Mouse (Mus musculus) stomach, adult 2 months (tissue): ENCODE results near the gene Ftl1-ps1. TPM values are rescaled to one million over a fixed set of nuclear protein-coding genes. Genes with fewer than 3 reads are reported as not detected.

Experiments used
- polyA plus RNA-seq: library from polyadenylated mRNA; depleted of rRNA; stranded (reverse); fragments of >200 nt; gene quantifications from 2 replicates; pipeline ENCODE4 v1.2.3, GENCODE M21; 2012; rRNA removed

Ftl1-ps1 gene
- 13.1 and 19.6 TPM in 2 replicates for polyA plus RNA-seq

DNA sequence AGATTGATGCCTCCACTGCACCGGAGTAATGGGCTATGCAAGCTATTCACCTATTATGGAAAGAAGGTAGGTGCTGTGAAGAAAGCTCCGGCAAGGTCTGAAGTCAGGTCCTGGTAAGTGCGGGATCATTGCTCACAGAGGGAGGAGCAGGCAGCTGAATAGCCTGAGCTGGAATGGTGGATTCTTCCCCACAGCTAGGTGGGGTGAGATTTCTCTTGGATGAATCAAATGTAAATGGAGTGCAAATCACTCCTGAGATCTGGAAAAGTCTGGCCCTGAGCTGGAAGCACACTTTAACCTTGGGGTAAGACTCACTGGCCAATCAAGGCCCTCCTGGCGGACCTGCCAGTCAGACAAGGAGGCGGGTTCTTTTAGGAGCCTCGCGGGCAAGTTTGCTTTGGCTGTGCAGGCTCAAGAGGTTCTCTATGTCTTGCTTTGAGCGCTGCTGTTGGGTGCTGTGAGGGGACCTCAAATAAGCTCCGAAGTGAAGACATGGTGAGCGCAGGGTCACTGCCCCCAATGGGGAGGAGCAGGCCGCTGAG, at the start of gene Ftl1-ps1:
Gene Ftl1-ps1, plus strand, starts transcription at position 397 of the 542 bp plus-strand sequence.

DNA sequence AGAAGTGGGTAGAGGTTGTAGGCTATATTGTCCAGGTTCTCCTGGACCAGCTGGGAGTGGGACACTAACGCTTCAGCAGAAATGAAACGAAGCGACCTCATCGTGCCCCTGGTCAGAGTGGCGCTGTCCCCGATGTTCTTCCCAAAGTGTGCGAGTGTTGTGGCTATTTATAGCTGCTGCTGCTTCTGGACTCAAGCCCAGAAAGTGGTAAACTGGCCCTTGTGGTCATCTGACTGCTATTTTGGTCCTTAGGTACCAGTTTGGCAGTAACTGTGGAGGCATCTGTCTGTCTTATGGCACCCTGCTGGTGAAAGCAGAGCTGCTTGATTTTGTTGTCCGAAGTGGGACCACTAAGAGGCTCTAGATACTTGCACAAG, 35.6 kb upstream of the Ftl1-ps1 start, which contains the start of gene Lrrc14b:
Gene Lrrc14b, minus strand, starts transcription at position 147 of the 377 bp plus-strand sequence.

DNA sequence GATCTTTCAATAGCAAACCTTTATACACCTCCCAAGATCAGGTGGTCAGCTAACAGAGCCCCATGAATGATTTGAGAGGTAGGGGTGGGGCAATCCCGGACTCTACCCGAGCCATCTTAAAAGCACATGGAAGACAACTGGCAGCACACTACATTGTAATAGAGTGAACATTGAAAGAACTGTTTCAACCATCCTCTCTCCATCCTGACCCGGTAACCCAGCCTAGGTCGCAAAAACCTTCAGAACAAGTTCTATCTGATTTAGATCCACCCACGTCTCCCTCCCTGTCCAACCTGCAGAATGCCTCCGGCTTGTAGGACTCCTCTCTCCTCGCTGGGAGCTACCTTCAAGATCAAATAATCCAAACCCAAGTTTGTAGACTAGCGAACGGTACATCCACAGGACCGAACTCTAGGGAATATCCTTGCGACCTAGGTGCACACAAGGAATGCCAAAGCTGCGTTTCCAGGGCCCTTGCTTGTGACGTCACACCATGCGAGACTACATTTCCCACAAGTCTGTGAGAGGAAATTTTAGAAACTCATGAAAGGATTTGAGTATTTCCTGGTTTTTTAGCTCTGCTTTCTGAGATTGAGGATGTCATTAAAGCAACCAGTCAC, 9.0 kb upstream of the Ftl1-ps1 start, which contains the start of gene Zfp72:
Gene Zfp72, minus strand, starts transcription at position 466 of the 620 bp plus-strand sequence.

Other genes with a start within 250 kb of the Ftl1-ps1 start
- gene Exoc3, start 191.0 kb upstream of the Ftl1-ps1 start, polyA plus RNA-seq: 16.4 and 17.6 TPM in 2 replicates
- 0.30 and 0.47 TPM in 2 replicates for gene Ahrr, start 107.4 kb upstream of the Ftl1-ps1 start, polyA plus RNA-seq
- gene Pdcd6, start 82.1 kb upstream of the Ftl1-ps1 start, polyA plus RNA-seq: 27.3 and 29.7 TPM in 2 replicates
- gene Sdha, start 49.4 kb upstream of the Ftl1-ps1 start, polyA plus RNA-seq: 26.8 and 28.1 TPM in 2 replicates
- 0.48 and 0.70 TPM in 2 replicates for gene Ccdc127, start 49.4 kb upstream of the Ftl1-ps1 start, polyA plus RNA-seq
- gene Lrrc14b, start 35.7 kb upstream of the Ftl1-ps1 start, polyA plus RNA-seq: 0.57 and 0.65 TPM in 2 replicates
- 0.02 TPM in 2 replicates for gene Zfp72, start 8.9 kb upstream of the Ftl1-ps1 start, polyA plus RNA-seq
- gene Zfp825, start 94.3 kb downstream of the Ftl1-ps1 start, polyA plus RNA-seq: 0.25 TPM in 1 of 2 replicates, not detected in the other
- gene Erap1, start 239.9 kb downstream of the Ftl1-ps1 start, polyA plus RNA-seq: 0.52 and 1.3 TPM in 2 replicates